Mouse (Mus musculus) natural killer cell, adult 2 months (primary cell): ENCODE results near the gene Scn4a.

Experiments used
- DNase-seq, 2 experiments: peaks; one replicate each; pipeline ENCODE4 v3.0.0; 2022; ENCODE audit warnings: low spot score in 2 of 2

The Scn4a gene

DNA sequence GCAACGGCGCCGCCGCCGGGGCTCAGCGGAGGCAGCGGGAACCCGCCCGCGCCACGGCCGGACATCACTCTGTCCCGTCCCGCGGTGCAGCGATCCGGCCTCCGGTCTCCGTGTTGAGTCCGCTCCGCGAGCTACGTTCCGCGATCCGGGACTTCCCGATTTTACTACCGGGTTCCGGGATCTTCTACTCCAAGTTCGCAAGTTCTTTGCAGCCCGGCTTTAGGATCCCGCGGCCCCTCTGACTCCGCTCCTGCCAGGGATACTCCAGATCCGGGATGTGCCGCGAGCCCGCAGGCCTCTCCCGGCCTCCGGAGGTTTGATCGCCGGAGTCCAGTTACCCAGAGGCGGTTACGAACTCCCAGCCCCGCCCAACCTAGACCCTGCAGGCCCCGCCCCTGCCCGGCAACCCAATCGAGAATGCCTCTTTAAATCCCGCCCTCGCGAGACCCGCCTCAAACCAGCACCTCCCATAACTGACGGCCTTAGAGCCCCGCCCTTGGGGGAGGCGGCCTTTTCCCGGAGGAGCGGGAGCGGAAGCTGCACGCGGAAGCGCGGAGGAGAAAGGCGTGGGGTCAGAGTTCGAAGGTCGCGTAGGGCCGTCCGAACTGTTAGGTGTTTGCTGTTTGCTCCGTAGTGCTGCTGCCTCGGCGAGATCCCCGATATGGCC, 80.3 kb downstream of the Scn4a start, which contains the start of gene Smarcd2:
Gene Smarcd2 (minus strand): TSS at position 329 of the 667 bp plus-strand sequence.
- peak; percentile 97 to 98 for DNase-seq

DNA sequence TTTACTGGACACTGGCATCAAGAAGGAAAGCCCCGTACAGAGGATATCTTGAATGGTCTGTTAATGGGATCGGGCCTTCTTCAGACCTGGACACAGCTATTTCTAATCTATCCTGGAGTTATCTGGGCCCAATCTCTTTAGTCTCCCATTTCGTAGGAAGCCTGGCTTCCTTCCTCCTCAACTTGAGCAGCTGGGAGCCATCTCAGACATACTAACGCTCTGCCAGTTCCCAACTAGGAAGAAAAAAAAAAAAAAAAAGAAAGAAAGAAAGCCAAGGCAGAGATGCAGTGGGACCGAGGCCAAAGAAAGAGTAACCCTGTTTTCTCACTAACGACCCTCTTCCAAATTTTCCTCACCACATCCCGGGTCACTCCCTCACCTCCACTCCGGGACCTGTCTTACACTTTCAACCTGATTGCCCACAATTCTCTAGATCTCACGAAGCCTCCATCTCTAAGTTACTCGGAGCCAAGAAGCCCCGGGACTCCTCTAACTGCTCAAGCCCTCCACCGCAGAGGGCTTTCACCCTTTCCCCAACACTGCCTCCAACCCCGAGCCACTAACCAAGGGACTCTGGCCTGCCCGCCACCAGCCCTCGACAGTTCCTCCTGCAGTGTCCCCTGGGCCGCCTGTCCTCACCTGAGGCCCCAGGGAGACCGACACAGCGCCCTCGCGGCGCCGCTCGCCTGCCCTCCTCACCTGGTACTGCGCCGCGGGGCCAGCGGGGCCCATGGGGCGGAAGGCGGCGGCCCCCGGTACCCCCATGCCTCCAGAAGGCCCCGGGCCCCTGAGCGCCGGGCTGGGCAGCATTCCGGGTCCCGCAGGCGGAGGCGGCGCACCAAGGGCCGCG, 81.1 kb downstream of the Scn4a start:
- DNase-seq, result peak in 1 of 2 experiments; percentile 45

DNA sequence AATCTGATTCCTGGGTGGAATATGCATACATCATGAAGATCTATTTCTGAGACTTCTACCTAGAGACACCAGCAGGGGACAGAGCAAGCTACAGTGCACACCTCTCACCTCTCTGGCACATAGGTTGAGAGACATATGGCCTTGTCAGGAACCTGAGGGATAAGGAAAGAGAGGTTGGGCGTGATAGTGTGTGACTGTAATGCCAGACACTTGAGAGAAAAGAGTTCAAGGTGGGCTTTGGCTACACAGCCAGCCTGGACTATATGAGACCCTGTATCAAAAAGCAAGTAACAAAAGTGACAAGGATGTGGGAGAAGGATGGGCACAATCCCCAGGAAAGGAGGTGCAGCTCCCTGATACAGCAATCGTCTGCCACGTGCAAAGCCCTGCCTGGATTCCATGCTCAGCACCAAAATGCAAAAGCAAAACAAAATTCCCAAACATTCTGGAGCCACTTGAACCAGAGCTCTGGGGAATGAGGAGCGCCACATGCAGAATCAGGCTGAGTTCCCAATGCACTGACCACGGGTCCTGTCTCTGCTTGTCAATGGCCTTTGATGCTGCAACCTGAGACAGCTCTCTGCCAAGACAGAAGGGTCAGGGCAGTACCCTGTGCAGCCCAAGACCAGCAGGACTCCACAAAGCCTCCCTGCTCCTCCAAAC, 81.8 kb downstream of the Scn4a start:
- DNase-seq, result no peak

DNA sequence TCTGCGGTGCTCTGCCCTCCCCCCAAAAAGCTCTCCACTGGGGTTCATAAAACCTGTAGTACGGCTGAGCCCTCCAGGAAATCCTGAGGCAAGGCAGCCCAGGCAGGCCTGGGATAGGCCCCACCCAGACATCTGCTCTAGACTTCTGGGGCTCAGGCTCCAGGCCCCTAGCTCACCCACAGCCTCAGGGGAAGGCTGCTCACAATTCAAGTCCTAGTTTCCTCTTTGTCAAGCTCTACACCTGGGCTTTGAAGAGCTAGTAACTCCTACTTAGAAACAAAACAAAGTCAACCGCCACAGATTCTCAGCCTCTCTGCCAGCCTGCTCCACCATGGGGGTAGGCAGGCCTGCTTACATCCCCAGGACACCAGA, 84.0 kb downstream of the Scn4a start:
- DNase-seq, result no peak
